Mouse (Mus musculus) spleen, postnatal 10 days (tissue): ENCODE results near the gene Hyal2.
A peak's percentile ranks its signal among the peaks of the same experiment; 100 is the strongest.

ENCODE experiments used
- DNase-seq, 2 experiments: peaks; one replicate each; pipeline ENCODE4 v3.0.0; 2021 to 2022; ENCODE audit warnings: low spot score in 2 of 2

The Hyal2 gene

DNA sequence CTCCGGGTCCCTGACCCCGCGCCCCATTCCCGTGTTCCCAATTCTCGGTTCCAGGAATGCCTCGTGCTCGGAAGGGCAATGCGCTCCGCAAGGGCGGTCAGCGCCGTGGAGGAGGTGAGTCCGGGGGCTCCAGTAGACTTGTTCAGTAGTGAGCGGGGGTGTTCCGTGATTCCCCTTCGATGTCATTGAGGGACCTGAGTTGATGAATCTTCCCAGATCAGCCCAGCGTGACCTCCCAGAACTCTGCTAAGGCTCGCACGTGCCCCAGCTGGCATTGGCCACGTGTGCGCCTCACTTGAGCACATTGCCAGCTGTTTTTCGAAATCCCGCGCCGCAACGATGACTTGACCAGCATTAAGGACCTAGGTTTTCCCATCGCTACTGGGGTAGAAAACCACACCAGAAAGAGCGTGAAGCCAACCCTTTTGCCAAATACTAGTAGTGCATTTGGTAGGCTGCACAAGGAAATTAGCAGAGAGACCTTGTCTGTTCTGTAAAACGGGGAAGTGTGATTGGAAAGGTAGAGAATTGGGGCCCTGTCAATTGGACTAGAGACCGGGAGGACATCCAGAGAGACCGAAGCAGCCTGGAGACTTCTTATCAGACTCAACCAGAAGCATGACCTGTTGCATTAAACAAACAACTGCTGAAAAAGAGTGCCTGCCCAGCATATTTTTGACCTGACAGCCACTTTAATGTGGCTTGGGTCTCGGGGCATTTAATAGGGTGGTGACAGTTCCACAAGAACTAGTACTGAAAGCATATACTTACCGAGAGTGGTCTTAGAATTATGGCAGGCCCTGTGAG lies 20.3 kb downstream of the Hyal2 start:
- peak in 1 of 2 experiments; percentile 73 for DNase-seq

GRCm38 (mm10) chr9:107590058-107590772 lies 22.5 kb downstream of the Hyal2 start:
- DNase-seq: peak; percentile 67 to 81

- DNase-seq: no peak
Measured at GRCm38 (mm10) chr9:107590773-107591060, 23.0 kb downstream of the Hyal2 start.

- DNase-seq: peak in 1 of 2 experiments; percentile 22
Measured at GRCm38 (mm10) chr9:107593101-107593976, 25.6 kb downstream of the Hyal2 start.

DNA sequence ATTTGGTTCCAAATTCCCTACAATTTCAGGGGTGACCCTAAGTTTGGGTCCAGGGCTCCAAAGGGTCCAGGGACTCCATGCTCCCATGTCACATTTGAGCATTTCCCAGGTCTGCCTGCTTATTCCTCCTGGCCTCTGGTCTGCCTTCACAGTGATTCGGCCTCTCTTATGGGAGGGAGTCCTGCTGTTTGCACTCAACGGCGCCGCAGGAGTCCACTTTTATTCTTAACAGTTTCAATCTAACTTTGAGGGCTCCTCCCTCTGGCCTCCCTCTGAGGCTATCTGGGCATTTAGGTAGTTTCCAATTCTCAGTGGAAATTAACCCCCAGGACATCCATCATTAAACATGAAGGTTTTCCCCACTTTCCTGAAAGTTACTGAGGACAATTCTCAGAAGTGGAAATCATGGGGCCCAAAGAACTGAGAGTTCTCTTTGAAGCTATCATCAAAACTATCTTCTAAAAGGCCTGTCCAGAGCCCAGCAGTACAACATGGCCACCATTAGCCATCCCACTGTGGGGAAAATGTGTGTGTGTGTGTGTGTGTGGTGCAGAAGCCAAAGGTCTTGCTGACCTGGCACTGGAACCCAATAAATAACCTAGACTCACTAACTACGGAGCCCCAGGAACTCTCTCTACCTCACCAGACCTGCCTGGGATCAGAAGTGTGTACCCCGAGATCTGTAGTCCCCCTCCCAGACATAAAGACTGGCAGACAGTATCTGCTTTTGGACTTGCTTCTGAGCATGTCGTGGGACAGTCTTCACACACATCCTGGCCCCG lies 26.7 kb downstream of the Hyal2 start:
- DNase-seq: no peak

GRCm38 (mm10) chr9:107596619-107597569 lies 29.1 kb downstream of the Hyal2 start:
- no peak for DNase-seq

GRCm38 (mm10) chr9:107598385-107598784 lies 30.6 kb downstream of the Hyal2 start:
- DNase-seq: no peak

- DNase-seq: no peak
Measured at GRCm38 (mm10) chr9:107599433-107599832, 31.7 kb downstream of the Hyal2 start.

- no peak for DNase-seq
Measured at GRCm38 (mm10) chr9:107599842-107600241, 32.1 kb downstream of the Hyal2 start.

DNA sequence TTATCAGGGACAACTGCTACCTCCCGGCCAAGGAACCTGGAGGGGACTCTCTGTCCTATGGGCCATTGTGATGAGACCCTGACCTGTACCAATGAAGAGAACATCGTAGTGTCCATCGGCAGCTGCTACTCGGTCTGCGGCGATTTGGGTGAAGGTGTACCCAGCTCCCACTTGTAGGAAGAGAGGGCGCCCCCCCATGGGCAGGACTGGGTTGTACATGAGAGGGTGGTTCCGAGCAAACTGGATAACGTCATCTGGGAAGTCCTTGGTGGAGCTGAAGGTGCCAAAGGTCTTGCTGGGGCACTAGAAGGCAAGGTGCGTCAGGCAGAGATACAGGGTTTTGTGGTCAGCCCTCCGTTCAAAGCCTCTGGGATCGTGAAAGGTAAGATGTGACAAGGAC lies 33.0 kb downstream of the Hyal2 start:
- peak in 1 of 2 experiments; percentile 56 for DNase-seq

- DNase-seq: peak in 1 of 2 experiments; percentile 27
Measured at GRCm38 (mm10) chr9:107601275-107601674, 33.5 kb downstream of the Hyal2 start.

DNA sequence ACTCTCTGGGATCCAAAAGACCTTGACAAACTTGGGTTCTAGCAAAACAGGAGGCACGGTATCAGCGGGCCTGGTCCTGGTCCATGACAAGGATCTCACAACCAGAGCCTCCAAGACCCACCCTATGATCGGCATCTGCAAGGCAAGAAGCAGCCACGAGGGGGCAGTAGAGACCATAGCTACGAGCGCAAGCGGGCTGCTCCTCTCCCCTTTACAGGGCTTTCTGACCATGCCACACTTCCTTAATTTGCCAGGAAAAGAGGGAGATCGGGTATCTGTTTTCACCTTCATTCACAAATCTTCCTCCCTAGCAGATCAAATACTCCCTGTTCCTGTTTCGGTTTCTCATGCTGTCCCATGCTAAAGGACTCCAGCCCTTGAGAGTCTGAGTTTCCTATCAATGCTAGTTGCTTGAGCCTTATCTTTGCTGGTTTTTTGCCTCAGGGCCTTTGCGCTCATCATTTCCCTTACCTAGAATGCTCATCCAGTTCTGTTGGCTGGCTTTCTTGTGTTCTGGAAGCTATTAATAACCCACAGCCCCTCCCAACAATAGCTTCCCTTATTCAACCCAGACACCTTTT lies 34.4 kb downstream of the Hyal2 start:
- peak; percentile 96 to 97 for DNase-seq

DNA sequence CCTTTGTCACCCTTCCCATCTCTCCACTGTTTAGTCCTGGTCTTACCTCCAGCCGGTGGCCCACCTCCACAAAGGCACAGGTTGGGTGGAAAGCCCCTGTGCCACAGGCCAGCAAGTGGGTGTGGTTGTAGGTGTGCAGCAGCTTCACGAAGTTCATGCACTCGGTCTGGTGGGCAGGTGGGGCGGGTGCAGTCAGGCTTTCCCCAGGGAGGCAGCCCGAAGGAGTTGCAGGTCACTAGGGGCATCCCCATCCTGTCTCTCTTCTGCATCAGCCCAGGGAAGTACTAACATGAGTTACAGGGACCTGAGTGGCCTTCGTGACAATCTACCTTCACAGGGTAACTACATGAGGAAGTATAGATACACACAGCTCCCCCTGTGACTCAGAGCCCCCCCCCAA lies 35.5 kb downstream of the Hyal2 start:
- peak in 1 of 2 experiments; percentile 43 for DNase-seq

DNA sequence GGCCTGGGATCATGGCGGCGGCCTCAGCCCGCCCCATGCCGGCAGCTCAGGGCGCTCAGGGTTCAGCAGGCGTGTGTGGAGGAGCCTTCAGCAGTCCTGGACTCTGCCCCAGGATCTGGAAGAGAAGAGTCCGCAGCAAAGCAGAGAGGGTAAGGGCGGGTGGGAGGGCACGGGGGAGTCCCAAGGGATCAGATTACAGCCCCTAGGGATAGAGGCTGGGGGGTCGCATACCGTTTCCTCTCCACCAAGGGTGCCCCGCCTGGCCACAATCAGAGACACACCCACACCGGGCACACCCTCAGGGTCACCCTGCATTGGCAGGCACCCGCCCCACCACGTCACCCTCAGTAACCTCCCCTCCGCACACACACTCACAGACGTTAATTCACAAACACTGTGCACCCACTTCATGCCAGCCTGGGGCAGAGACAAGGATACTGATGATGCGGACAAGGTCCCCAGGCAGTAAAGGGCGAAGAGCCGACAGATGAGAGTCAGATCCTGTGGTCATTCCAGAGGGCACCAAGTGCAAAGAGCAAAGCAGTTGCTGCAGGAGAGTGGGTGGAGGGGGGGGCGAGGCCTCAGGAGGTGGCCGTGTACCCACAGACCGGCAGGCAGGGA lies 37.4 kb downstream of the Hyal2 start:
- peak in 1 of 2 experiments; percentile 38 for DNase-seq

DNA sequence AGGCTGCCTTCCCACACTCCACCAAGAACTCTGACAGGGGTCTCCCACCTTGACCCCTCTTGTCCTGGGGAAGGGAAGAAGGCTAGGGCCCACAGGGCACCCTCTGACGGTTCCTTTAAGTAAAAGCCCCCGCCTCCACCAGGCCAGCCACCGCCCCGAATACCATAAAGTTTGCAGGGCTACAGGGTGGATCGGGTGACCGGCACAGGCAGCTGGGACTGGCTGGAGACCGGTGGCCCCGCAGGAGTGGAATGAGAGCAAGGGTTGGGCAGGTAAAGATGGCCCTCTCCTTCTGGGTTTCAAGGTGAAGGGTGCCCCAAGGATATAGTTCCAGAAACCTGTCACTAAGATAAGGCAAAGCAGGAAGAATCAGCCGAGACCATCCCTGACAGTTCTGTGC lies 38.8 kb downstream of the Hyal2 start:
- peak in 1 of 2 experiments; percentile 24 for DNase-seq

- no peak for DNase-seq
Measured at GRCm38 (mm10) chr9:107607036-107607435, 39.3 kb downstream of the Hyal2 start.

DNA sequence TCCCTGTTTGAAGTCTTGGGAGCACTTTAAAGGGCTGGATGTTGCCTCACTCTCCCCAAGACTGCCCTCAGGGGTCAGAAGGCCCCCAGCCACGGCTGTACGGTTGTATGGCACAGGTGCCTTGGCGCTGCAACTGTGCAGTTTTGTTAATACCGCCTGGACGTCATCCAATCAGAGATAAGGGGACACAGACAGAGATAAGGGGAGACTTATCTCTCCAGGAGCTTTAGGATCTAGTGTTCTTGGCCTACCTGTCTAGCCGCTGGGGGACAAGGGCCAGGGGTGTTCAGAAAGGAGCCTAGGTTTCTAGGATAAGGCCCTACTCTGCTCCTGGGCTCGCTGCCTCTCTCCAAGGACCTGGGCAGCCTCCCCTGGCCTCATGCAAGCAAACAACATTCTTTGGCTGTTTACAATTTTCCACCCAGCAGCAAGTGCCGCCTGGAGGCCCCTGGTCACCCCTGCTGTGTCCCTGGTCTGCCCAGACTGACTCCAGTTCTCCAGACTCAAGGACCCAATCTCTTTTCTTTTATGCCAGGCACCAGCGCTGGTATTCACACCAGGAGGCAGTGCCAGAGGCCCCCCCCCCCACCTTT lies 40.0 kb downstream of the Hyal2 start:
- DNase-seq: no peak

DNA sequence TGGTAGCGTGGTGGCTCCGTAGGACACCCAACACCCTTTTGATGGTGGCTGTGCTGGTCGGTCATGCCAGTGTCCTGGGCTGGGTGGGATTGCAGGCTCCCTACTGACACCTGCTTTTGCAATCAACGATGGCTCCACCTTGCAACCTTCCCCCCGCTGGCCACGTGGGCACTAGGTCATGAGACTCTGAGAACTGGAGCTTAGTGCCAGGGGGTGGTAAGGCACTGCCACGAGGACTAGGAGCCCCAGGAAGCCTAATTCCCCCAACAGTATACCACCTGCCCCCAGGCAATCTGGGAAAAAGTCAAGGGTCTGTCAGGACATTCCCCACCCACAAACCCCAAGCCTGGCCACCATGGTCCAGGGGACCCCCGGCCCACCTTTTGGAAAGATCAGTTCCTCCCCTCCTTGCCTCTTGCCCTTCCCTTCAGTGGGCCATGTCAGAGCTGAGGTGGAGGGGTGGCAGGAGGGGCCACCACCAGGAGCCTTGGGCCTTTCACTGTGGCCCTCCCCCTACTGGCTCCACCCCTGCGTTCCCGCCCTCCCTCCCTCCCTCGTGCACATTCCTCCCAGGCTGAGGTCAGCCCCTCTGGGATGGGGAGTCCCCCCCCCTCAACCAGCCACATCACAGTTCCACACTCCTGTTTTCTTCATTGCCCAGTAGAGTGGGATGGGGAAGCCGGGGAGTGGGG lies 41.1 kb downstream of the Hyal2 start, which contains the start of gene Sema3b:
Gene Sema3b, minus strand, starts transcription at position 489 of the 692 bp plus-strand sequence.
- DNase-seq: no peak
